Mouse (Mus musculus) midbrain, postnatal 0 days (tissue): ENCODE data around the gene Ap3b2. TPM values are rescaled to one million over a fixed set of nuclear protein-coding genes. Genes with fewer than 3 reads are reported as not detected.

Source experiments
- ATAC-seq: fragments of 200-750 bp; cut with Nextera tagmentation; 2 replicates; pipeline ENCODE4 v1.8.0; 2017; ENCODE audit warnings: moderate number of reproducible peaks, mild to moderate bottlenecking, moderate TSS enrichment, moderate library complexity; ENCODE audit not compliant: low FRiP score
- DNase-seq: peaks from one replicate; pipeline ENCODE4 v3.0.0-alpha.2; 2015; ENCODE audit warnings: low spot score
- H3K27ac ChIP-seq: fragments of 300-500 bp; sonication (generic); 2 replicates; pipeline ENCODE4 v1.5.1; 2014; ENCODE audit warnings: low read depth, mild to moderate bottlenecking, low read length, mixed read lengths
- H3K27me3 ChIP-seq: fragments of 300-500 bp; sonication (generic); 2 replicates; pipeline ENCODE4 v1.6.1; 2014; ENCODE audit warnings: low read length, control low read depth, mixed read lengths; ENCODE audit not compliant: insufficient read depth
- H3K36me3 ChIP-seq: fragments of 300-500 bp; sonication (generic); 2 replicates; pipeline ENCODE4 v1.6.1; 2014; ENCODE audit warnings: low read length, control low read depth, mixed read lengths; ENCODE audit not compliant: insufficient read depth
- H3K4me1 ChIP-seq: fragments of 300-500 bp; sonication (generic); 2 replicates; pipeline ENCODE4 v1.6.1; 2014; ENCODE audit warnings: mild to moderate bottlenecking, control low read depth, antibody characterized with exemption, low read length, mixed read lengths; ENCODE audit not compliant: insufficient read depth
- H3K4me2 ChIP-seq: fragments of 300-500 bp; sonication (generic); 2 replicates; pipeline ENCODE4 v1.6.1; 2014; ENCODE audit warnings: low read depth, mild to moderate bottlenecking, low read length, mixed read lengths; ENCODE audit not compliant: poor library complexity, severe bottlenecking
- H3K4me3 ChIP-seq: fragments of 300-500 bp; sonication (generic); 2 replicates; pipeline ENCODE4 v1.5.1; 2014; ENCODE audit warnings: low read depth, mild to moderate bottlenecking, low read length, moderate library complexity
- H3K9ac ChIP-seq: fragments of 300-500 bp; sonication (generic); replicated peaks from 2 replicates; pipeline ENCODE4 v1.6.1; 2014; ENCODE audit warnings: mild to moderate bottlenecking, low read length, moderate library complexity, mixed read lengths; ENCODE audit not compliant: poor library complexity, severe bottlenecking
- H3K9me3 ChIP-seq: fragments of 300-500 bp; sonication (generic); 2 replicates; pipeline ENCODE4 v1.6.1; 2016; ENCODE audit warnings: low read length, control low read depth
- CTCF ChIP-seq: IDR thresholded peaks from 2 replicates; pipeline ENCODE4 v1.5.1; 2016; ENCODE audit warnings: antibody characterized with exemption, mild to moderate bottlenecking
- WGBS: fragments of 180-500 bp; shearing (Covaris S2); extraction: QIAGEN DNeasy Blood & Tissue Kit; methylation state at CpG from one replicate; pipeline ENCODE4 v1.1.7; 2014; 5-methylcytosine and 5-hydroxymethylcytosine counted together
- polyA plus RNA-seq: library from polyadenylated mRNA; unstranded; fragments of >200 nt; fragmentation: Nextera tagmentation; extraction: Ambion mirVana; gene quantifications from 2 replicates; pipeline ENCODE4 v1.2.1, GENCODE M21; 2015
- total RNA-seq: library from RNA; depleted of rRNA; stranded (reverse); fragments of >200 nt; gene quantifications from 2 replicates; pipeline ENCODE4 v1.2.3, GENCODE M21; 2014

Ap3b2 gene
- total and polyA plus RNA-seq, 2 experiments from 2014 or later = 115 to 206 TPM

DNA sequence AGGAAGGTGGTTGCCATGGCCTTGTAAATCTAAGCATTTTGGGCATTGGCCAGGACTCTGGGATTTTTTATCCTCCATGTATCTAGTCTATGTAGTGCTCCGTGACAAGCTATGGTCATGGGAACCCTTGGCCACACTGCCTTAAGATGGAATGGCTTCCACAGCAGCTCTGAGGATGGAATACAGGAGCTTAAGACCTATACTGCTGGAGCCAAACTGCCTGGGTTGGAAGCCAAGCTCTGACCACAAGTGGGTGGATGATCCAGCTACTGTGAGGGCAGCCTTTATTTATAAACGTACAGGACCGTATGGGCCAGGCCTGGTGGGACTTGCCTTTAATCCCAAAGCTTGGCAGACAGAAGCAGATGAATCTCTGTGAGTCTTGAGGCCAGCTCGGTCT, 42.8 kb upstream of the Ap3b2 start:
- DNase-seq = no peak
- no peaks in the 10 kb centered on the region for H3K27me3 ChIP-seq
- peaks cover 26% of the 10 kb centered on the region for H3K36me3 ChIP-seq
- H3K4me2 ChIP-seq = no peak overlapping the region
- no peak overlapping the region for H3K4me3 ChIP-seq
- no peak overlapping the region for H3K9ac ChIP-seq
- no peak for TF ChIP-seq CTCF
- WGBS = 84% methylated on average over 4 of the region's 4 CpGs
- no peak overlapping the region for H3K27ac ChIP-seq
- no peaks in the 10 kb centered on the region for H3K9me3 ChIP-seq
- no peaks in the 10 kb centered on the region for H3K4me1 ChIP-seq
- ATAC-seq = no peak

DNA sequence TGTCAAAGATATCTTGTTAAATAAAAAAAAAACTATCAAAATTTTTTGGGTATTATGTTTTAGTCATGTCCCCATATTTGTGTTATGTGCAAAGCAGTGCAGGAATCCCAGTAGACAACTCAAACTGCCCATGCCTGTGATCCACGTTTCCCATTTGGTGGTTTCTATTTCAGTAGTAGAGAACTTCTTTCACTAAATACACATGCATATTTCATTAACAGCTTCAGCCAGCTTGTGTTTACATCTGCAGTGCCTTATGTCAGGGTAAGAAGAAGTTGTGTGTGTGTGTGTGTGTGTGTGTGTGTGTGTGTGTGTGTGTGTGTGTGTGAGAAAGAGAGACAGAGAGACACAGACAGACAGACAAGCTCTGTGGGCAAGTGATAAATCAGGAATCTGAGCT, 37.7 kb upstream of the Ap3b2 start:
- no peak overlapping the region for H3K4me3 ChIP-seq
- no peak for TF ChIP-seq CTCF
- peaks cover 54% of the 10 kb centered on the region for H3K36me3 ChIP-seq
- H3K4me1 ChIP-seq = no peaks in the 10 kb centered on the region
- H3K9me3 ChIP-seq = no peaks in the 10 kb centered on the region
- H3K27ac ChIP-seq = no peak overlapping the region
- WGBS = 95% methylated on average over 1 of the region's 1 CpGs
- DNase-seq (no peak), ATAC-seq (no peak)
- H3K9ac ChIP-seq = no peak overlapping the region
- H3K4me2 ChIP-seq = no peak overlapping the region
- H3K27me3 ChIP-seq = no peaks in the 10 kb centered on the region

DNA sequence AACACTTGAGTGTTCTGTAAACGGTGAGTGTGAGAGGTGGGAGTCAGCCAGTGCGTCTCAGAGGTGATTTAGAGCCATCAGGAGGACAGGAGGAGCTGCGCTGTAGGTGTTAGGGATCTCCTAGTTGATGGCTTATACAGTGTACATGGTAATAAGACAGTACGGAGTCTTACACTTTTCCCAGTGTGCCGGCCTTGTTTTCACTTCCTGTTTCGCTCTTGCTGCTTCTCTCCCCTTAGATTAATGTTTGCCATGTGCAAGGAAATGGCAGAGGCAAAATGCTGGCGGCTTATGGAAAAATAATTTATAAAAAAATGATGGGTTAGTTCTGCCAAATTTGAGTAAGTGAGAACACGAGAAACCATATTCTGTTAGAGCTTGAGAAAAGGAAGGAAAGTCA, 35.2 kb upstream of the Ap3b2 start:
- Histone ChIP-seq H3K9me3 (no peaks in the 10 kb centered on the region), H3K27ac (no peak overlapping the region), H3K36me3 (peaks cover 46% of the 10 kb centered on the region), H3K4me3 (no peak overlapping the region), H3K4me2 (no peak overlapping the region), H3K9ac (no peak overlapping the region), H3K4me1 (peaks cover 9% of the 10 kb centered on the region), H3K27me3 (no peaks in the 10 kb centered on the region)
- DNase-seq = no peak
- no peak for TF ChIP-seq CTCF
- WGBS = 95% methylated on average over 8 of the region's 8 CpGs
- no peak for ATAC-seq

DNA sequence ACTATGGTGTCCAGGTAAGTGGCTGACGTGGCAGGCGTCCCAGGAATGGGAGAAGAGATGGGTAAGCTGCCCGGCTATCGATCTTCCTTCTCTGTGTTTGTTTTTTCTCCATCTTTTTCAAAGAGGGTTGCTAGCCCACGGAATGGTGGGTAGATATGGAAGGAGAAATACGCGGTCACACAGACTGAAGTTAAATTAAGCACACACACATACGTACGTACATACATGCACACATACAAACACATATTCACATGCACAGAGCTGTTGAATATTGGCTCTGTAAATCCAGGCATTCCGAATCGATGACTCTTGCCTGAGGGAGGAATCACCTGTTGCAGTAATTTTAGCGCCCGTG, 29.9 kb upstream of the Ap3b2 start:
- no peaks in the 10 kb centered on the region for H3K9me3 ChIP-seq
- no peak for TF ChIP-seq CTCF
- H3K4me1 ChIP-seq = peaks cover 9% of the 10 kb centered on the region
- H3K36me3 ChIP-seq = peaks cover 6% of the 10 kb centered on the region
- ATAC-seq (peak; percentile 35; the same call in 1 of the 2 replicates), DNase-seq (no peak)
- peak overlapping the region; percentile 97 for H3K27ac ChIP-seq
- 8% methylated on average over 13 of the region's 13 CpGs for whole genome bisulfite sequencing
- peak overlapping the region; percentile 68 for H3K4me2 ChIP-seq
- peak overlapping the region; percentile 87 for H3K9ac ChIP-seq
- peak overlapping the region; percentile 54 for H3K4me3 ChIP-seq
- no peaks in the 10 kb centered on the region for H3K27me3 ChIP-seq

DNA sequence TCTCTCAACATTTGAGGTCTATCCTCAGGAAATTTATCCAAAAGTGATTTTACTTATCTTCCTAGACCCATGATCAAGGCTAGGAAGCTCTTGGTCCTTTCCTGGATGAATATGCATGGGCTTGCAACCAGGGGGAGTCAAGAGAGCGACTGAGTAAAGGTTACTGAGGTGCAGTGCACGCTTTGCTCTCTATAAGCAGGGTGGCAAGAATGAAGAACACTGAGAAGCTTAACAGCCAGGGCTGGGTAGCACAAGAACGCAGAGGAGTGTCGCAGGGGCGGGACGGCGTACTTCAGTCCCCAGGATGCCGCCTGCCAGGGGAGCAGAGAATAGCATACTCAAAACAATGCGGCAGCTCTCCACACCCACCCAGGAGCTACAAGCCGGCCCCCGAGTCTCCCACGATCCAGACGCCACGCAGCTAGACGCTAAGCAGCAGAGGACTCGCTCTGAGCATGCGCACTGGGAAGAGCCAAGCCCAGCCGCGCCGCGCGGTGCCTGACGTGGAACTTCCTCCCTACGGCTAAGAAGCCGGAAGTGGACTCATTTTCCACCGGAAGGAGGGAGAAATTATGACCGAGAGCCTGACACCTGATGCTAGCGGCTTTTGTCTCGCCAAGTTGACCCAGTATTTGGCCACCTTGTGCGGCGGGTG, 29.4 kb upstream of the Ap3b2 start:
- no peaks in the 10 kb centered on the region for H3K9me3 ChIP-seq
- ATAC-seq (peak; percentile 97), DNase-seq (peak; percentile 98)
- no peaks in the 10 kb centered on the region for H3K27me3 ChIP-seq
- TF ChIP-seq CTCF = peak; percentile 69
- peak overlapping the region; percentile 87 for H3K9ac ChIP-seq
- H3K27ac ChIP-seq = peak overlapping the region; percentile 97
- WGBS = under 1% methylated on average over 31 of the region's 31 CpGs
- H3K4me1 ChIP-seq = peaks cover 9% of the 10 kb centered on the region
- peak overlapping the region; percentile 54 for H3K4me3 ChIP-seq
- peak overlapping the region; percentile 68 for H3K4me2 ChIP-seq
- H3K36me3 ChIP-seq = 0 out of 2 replicates have a peak, but pooled peaks cover 3% of the 10 kb centered on the region

DNA sequence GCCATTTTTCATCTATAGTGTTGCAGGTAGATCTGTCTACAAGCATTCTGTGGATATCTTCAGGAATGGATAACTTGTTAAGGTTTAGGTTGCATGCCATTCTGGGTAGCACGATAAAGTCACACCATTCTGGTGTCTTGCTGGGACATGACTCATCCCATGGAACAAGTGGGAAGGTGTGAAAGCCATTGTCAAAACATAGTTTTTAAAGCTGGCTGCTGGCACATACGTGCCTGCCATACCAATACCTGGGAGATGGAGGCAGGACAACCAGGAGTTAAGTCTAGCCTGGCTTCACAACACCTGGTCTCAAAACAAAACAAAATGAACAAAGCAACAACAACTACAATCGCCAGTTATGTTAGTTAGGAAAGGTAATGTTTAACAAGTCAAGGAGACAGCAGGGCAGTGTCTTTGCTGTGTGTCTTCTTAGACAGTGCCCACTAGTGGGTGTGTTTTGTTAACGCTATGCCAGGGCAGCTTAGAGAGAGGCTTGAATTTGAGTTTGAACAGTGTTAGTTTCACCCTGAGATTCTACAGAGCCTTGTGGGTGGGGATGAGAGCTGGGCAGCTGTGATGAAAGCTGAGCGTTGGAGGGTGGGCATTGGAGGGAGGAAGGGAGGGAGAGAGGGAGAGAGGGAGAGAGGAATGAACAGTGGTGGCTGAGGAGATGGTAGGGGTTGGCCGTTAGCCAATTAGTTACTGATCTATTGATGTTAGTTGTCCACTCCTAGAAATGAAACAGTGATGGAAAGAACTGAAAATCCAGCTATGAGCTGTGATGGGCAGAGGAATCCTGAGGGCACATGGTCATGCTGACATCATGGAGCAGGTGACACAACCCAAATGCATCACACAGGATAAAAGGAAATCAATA, 22.7 kb upstream of the Ap3b2 start:
- DNase-seq (no peak), ATAC-seq (no peak)
- Histone ChIP-seq H3K4me1 (no peaks in the 10 kb centered on the region), H3K27me3 (no peaks in the 10 kb centered on the region), H3K4me3 (no peak overlapping the region), H3K9ac (no peak overlapping the region), H3K27ac (no peak overlapping the region), H3K9me3 (no peaks in the 10 kb centered on the region), H3K4me2 (no peak overlapping the region), H3K36me3 (no peaks in the 10 kb centered on the region)
- 82% methylated on average over 6 of the region's 6 CpGs for WGBS
- TF ChIP-seq CTCF = peak; percentile 34; the same call in 1 of the 2 replicates
